Mouse (Mus musculus): ENCODE measurements around the gene Pgm1. TPM values are rescaled to one million over a fixed set of nuclear protein-coding genes. Genes with fewer than 3 reads are reported as not detected.

Pgm1 gene
- polyA plus RNA-seq, 1 experiment from 2014 or later, result 28.3 TPM

- no peak overlapping the region for H3K4me3 ChIP-seq (ENCODE audit: inconsistent target)
- no peaks in the 10 kb centered on the region for H3K79me2 ChIP-seq (ENCODE audit: inconsistent target)
- 96% methylated on average over 3 of the region's 3 CpGs for WGBS (ENCODE audit: missing documents)
- H3K27ac ChIP-seq, result no peak overlapping the region
- H3K36me3 ChIP-seq (ENCODE audit: inconsistent target), result no peaks in the 10 kb centered on the region
These were observed 81.7 kb downstream of the Pgm1 start for GRCm38 (mm10) chr4:100010916-100011315.

GRCm38 (mm10) chr4:100011563-100011962, 82.3 kb downstream of the Pgm1 start:
- no peaks in the 10 kb centered on the region for H3K36me3 ChIP-seq (ENCODE audit: inconsistent target)
- H3K4me3 ChIP-seq (ENCODE audit: inconsistent target), result no peak overlapping the region
- H3K79me2 ChIP-seq (ENCODE audit: inconsistent target), result no peaks in the 10 kb centered on the region
- 91% methylated on average over 3 of the region's 3 CpGs for WGBS (ENCODE audit: missing documents)
- no peak overlapping the region for H3K27ac ChIP-seq

GRCm38 (mm10) chr4:100012361-100013035, 83.3 kb downstream of the Pgm1 start:
- Histone ChIP-seq H3K4me3 (ENCODE audit: inconsistent target) (no peak overlapping the region), H3K36me3 (ENCODE audit: inconsistent target) (no peaks in the 10 kb centered on the region), H3K27ac (no peak overlapping the region), H3K79me2 (ENCODE audit: inconsistent target) (no peaks in the 10 kb centered on the region)
- WGBS (ENCODE audit: missing documents), result 84% methylated on average over 8 of the region's 8 CpGs

GRCm38 (mm10) chr4:100027773-100028172, 98.6 kb downstream of the Pgm1 start:
- no peaks in the 10 kb centered on the region for H3K79me2 ChIP-seq (ENCODE audit: inconsistent target)
- H3K27ac ChIP-seq, result no peak overlapping the region
- H3K36me3 ChIP-seq (ENCODE audit: inconsistent target), result no peaks in the 10 kb centered on the region
- 69% methylated on average over 3 of the region's 3 CpGs for WGBS (ENCODE audit: missing documents)
- no peak overlapping the region for H3K4me3 ChIP-seq (ENCODE audit: inconsistent target)

- no peak overlapping the region for H3K4me3 ChIP-seq (ENCODE audit: inconsistent target)
- WGBS (ENCODE audit: missing documents), result 3% methylated on average over 3 of the region's 3 CpGs
- no peak overlapping the region for H3K27ac ChIP-seq
- no peaks in the 10 kb centered on the region for H3K79me2 ChIP-seq (ENCODE audit: inconsistent target)
- no peaks in the 10 kb centered on the region for H3K36me3 ChIP-seq (ENCODE audit: inconsistent target)
These were observed 99.4 kb downstream of the Pgm1 start for GRCm38 (mm10) chr4:100028641-100029040.

- Histone ChIP-seq H3K79me2 (ENCODE audit: inconsistent target) (no peaks in the 10 kb centered on the region), H3K27ac (no peak overlapping the region), H3K4me3 (ENCODE audit: inconsistent target) (no peak overlapping the region), H3K36me3 (ENCODE audit: inconsistent target) (no peaks in the 10 kb centered on the region)
- 75% methylated on average over 6 of the region's 6 CpGs for WGBS (ENCODE audit: missing documents)
These were observed 102.1 kb downstream of the Pgm1 start for GRCm38 (mm10) chr4:100031270-100031669.

- Histone ChIP-seq H3K79me2 (ENCODE audit: inconsistent target) (no peaks in the 10 kb centered on the region), H3K36me3 (ENCODE audit: inconsistent target) (no peaks in the 10 kb centered on the region), H3K4me3 (ENCODE audit: inconsistent target) (no peak overlapping the region), H3K27ac (no peak overlapping the region)
- WGBS (ENCODE audit: missing documents), result 92% methylated on average over 7 of the region's 7 CpGs
These were observed 103.4 kb downstream of the Pgm1 start for GRCm38 (mm10) chr4:100032608-100033007.

- H3K79me2 ChIP-seq (ENCODE audit: inconsistent target), result no peaks in the 10 kb centered on the region
- no peaks in the 10 kb centered on the region for H3K36me3 ChIP-seq (ENCODE audit: inconsistent target)
- WGBS (ENCODE audit: missing documents), result 92% methylated on average over 4 of the region's 4 CpGs
- H3K27ac ChIP-seq, result no peak overlapping the region
- H3K4me3 ChIP-seq (ENCODE audit: inconsistent target), result no peak overlapping the region
These were observed 104.7 kb downstream of the Pgm1 start for GRCm38 (mm10) chr4:100033944-100034343.

- no peak overlapping the region for H3K27ac ChIP-seq
- H3K79me2 ChIP-seq (ENCODE audit: inconsistent target), result no peaks in the 10 kb centered on the region
- H3K36me3 ChIP-seq (ENCODE audit: inconsistent target), result no peaks in the 10 kb centered on the region
- no peak overlapping the region for H3K4me3 ChIP-seq (ENCODE audit: inconsistent target)
- WGBS (ENCODE audit: missing documents), result 89% methylated on average over 6 of the region's 6 CpGs
These were observed 105.8 kb downstream of the Pgm1 start for GRCm38 (mm10) chr4:100034971-100035370.

- WGBS (ENCODE audit: missing documents), result 92% methylated on average over 16 of the region's 16 CpGs
- Histone ChIP-seq H3K4me3 (ENCODE audit: inconsistent target) (no peak overlapping the region), H3K27ac (no peak overlapping the region), H3K79me2 (ENCODE audit: inconsistent target) (no peaks in the 10 kb centered on the region), H3K36me3 (ENCODE audit: inconsistent target) (no peaks in the 10 kb centered on the region)
These were observed 106.8 kb downstream of the Pgm1 start for GRCm38 (mm10) chr4:100035919-100036554.

Other genes with a start within 250 kb of the Pgm1 start
- 5.0 to 10.8 TPM (median 5.8 TPM) in 3 replicates for gene Alg6, start 213.8 kb upstream of the Pgm1 start, polyA plus RNA-seq (2018)
- gene Efcab7, start 100.2 kb upstream of the Pgm1 start, polyA plus RNA-seq (2018), result 1.9 to 3.9 TPM (median 3.3 TPM) in 3 replicates
- gene Itgb3bp, start 399 bp downstream of the Pgm1 start, polyA plus RNA-seq (2018), result 4.8 to 9.1 TPM (median 5.9 TPM) in 3 replicates
- gene Ror1, start 166.4 kb downstream of the Pgm1 start, polyA plus RNA-seq (2018), result not detected in 3 replicates

All from macrophage (primary cell).